Mouse (Mus musculus) right cerebral cortex, postnatal 4 days (tissue): ENCODE measurements at regions not wholly inside any gene's neighbourhood (a gene's known extent, or its start where the extent isn't known, plus 50 kb on each side); places are given as distances from the start of the nearest gene placed in this dataset.
"Not testable (repeated sequence)": the region's sequence is repeated elsewhere in the genome, so short reads cannot be mapped to it uniquely, and the experiment has no call there.

Experiments used
- DNase-seq: peaks from one replicate; pipeline ENCODE4 v3.0.0-alpha.2; 2022

- DNase-seq, result no peak
These were observed 1052.2 kb downstream of the Hace1 start for GRCm38 (mm10) chr10:46629876-46630275.

GRCm38 (mm10) chr10:46663041-46663440, 1085.4 kb downstream of the Hace1 start:
- DNase-seq, result no peak

GRCm38 (mm10) chr10:46689823-46690372, 1112.3 kb downstream of the Hace1 start:
- DNase-seq, result not testable (repeated sequence)

- DNase-seq, result no peak
These were observed 1115.0 kb downstream of the Hace1 start for GRCm38 (mm10) chr10:46692661-46693060.

- peak; percentile 18 for DNase-seq
These were observed 1120.0 kb downstream of the Hace1 start for GRCm38 (mm10) chr10:46697363-46698246.

GRCm38 (mm10) chr10:46701221-46701620, 1123.6 kb downstream of the Hace1 start:
- DNase-seq, result peak; percentile 2

- DNase-seq, result not testable (repeated sequence)
These were observed 1130.4 kb downstream of the Hace1 start for GRCm38 (mm10) chr10:46708022-46708421.

GRCm38 (mm10) chr10:46712690-46713089, 1135.1 kb downstream of the Hace1 start:
- no peak for DNase-seq

- DNase-seq, result peak; percentile 25
These were observed 1140.9 kb downstream of the Hace1 start for GRCm38 (mm10) chr10:46718349-46719087.

GRCm38 (mm10) chr10:46719088-46719469, 1141.5 kb downstream of the Hace1 start:
- peak; percentile 3 for DNase-seq

GRCm38 (mm10) chr10:46723666-46724065, 1146.0 kb downstream of the Hace1 start:
- no peak for DNase-seq

GRCm38 (mm10) chr10:46730601-46731000, 1153.0 kb downstream of the Hace1 start:
- no peak for DNase-seq

- no peak for DNase-seq
These were observed 1156.2 kb downstream of the Hace1 start for GRCm38 (mm10) chr10:46733760-46734265.

GRCm38 (mm10) chr10:46741098-46741497, 1163.5 kb downstream of the Hace1 start:
- DNase-seq, result no peak

- no peak for DNase-seq
These were observed 1164.5 kb downstream of the Hace1 start for GRCm38 (mm10) chr10:46742131-46742530.

GRCm38 (mm10) chr10:46760923-46761322, 1183.3 kb downstream of the Hace1 start:
- no peak for DNase-seq

GRCm38 (mm10) chr10:46778729-46779128, 1201.1 kb downstream of the Hace1 start:
- no peak for DNase-seq

GRCm38 (mm10) chr10:46785723-46786122, 1208.1 kb downstream of the Hace1 start:
- not testable (repeated sequence) for DNase-seq

GRCm38 (mm10) chr10:46814271-46814670, 1236.6 kb downstream of the Hace1 start:
- no peak for DNase-seq

GRCm38 (mm10) chr10:46819133-46819532, 1241.5 kb downstream of the Hace1 start:
- DNase-seq, result no peak

GRCm38 (mm10) chr10:46819965-46820364, 1242.3 kb downstream of the Hace1 start:
- DNase-seq, result no peak

- no peak for DNase-seq
These were observed 1246.2 kb downstream of the Hace1 start for GRCm38 (mm10) chr10:46823837-46824236.

GRCm38 (mm10) chr10:46826012-46826411, 1248.4 kb downstream of the Hace1 start:
- no peak for DNase-seq
